Mouse (Mus musculus) liver, adult 2 months (tissue): Measurements from ENCODE around the gene Phlda2.

ENCODE experiments used
- CTCF ChIP-seq: fragments of 200-500 bp; IDR thresholded peaks from 2 replicates; pipeline ENCODE4 v1.5.1; 2011; ENCODE audit warnings: low read depth, low read length, control low read depth
- POLR2A ChIP-seq: fragments of 200-500 bp; IDR thresholded peaks from 2 replicates; pipeline ENCODE4 v1.6.1; 2011; ENCODE audit warnings: low read length, control low read depth; ENCODE audit not compliant: insufficient read depth; ENCODE audit errors: extremely low read depth

- no peak for TF ChIP-seq CTCF
- TF ChIP-seq POLR2A = no peak
Observed at GRCm38 (mm10) chr7:143501643-143502417, 1.1 kb downstream of the Phlda2 start.
